Mouse (Mus musculus): Measurements from ENCODE around the gene Arap1. TPM values are rescaled to one million over a fixed set of nuclear protein-coding genes. Genes with fewer than 3 reads are reported as not detected.

The Arap1 gene
- polyA plus RNA-seq, 1 experiment from 2014 or later: 11.4 TPM

DNA sequence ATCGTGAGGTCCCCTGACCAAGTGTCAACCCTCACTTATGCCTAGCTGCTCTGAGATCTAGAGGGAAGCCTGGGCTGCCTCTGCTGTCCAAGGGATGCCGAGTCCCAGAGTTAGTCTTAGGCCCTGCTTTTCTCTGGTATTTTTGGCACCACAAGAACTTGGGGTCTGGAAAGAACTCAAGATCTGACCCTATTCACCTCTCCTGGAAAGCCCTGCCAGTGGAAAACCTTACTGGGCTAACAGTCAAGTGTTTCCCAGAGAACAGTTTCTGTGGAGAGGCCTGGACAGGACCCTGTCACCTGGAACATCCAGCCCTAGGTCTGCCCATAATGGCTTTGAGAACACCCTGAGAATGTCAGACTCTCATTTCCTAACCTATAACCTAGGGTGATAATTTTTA, 876 bp upstream of the Arap1 start:
- Histone ChIP-seq H3K4me3 (ENCODE audit: low read depth, low read length) (no peak overlapping the region), H3K9ac (ENCODE audit: low read depth, low read length) (no peak overlapping the region), H3K4me2 (ENCODE audit: low read length) (no peak overlapping the region), H3K27ac (ENCODE audit: low read length) (no peak overlapping the region), H3K9me3 (replicated peaks; ENCODE audit: control insufficient read depth, low read length, poor library complexity, severe bottlenecking) (no peaks in the 10 kb centered on the region), H3K36me3 (ENCODE audit: control insufficient read depth, insufficient read depth, low read length) (no peaks in the 10 kb centered on the region), H3K27me3 (ENCODE audit: control insufficient read depth, insufficient read depth, low read depth, low read length) (0 out of 2 replicates have a peak, but pooled peaks cover 3% of the 10 kb centered on the region), H3K4me1 (ENCODE audit: control insufficient read depth, insufficient read depth, low read length) (peaks cover 7% of the 10 kb centered on the region)
- ATAC-seq: no peak
- WGBS: 71% methylated on average over 2 of the region's 2 CpGs

DNA sequence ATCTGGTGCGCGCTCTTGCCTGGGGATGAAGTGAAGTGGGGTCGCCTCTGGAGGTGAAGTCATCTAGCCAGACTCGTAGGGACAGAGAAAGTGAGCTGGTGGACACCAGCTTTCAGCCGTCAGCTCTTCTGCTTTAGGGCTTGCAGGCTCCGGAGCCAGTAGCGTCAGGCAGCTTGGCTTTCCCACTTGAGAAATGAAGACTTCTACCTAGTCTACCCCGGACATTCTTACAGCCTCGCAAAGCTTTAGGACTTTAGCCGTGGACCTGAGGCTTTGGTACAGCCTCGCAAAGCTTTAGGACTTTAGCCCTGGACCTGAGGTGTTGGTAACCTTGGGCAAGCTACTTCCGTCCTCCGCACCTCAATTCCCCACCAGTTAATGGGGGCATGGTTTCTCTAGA, 445 bp downstream of the Arap1 start:
- ATAC-seq: peak; percentile 6; the same call in 1 of the 2 replicates
- Histone ChIP-seq H3K9ac (ENCODE audit: low read depth, low read length) (peak overlapping the region; percentile 67), H3K4me1 (ENCODE audit: control insufficient read depth, insufficient read depth, low read length) (peaks cover 7% of the 10 kb centered on the region), H3K36me3 (ENCODE audit: control insufficient read depth, insufficient read depth, low read length) (no peaks in the 10 kb centered on the region), H3K27ac (ENCODE audit: low read length) (no peak overlapping the region), H3K27me3 (ENCODE audit: control insufficient read depth, insufficient read depth, low read depth, low read length) (0 out of 2 replicates have a peak, but pooled peaks cover 3% of the 10 kb centered on the region), H3K9me3 (replicated peaks; ENCODE audit: control insufficient read depth, low read length, poor library complexity, severe bottlenecking) (no peaks in the 10 kb centered on the region), H3K4me2 (ENCODE audit: low read length) (peak overlapping the region; percentile 98), H3K4me3 (ENCODE audit: low read depth, low read length) (peak overlapping the region; percentile 47)
- WGBS: 7% methylated on average over 13 of the region's 13 CpGs

DNA sequence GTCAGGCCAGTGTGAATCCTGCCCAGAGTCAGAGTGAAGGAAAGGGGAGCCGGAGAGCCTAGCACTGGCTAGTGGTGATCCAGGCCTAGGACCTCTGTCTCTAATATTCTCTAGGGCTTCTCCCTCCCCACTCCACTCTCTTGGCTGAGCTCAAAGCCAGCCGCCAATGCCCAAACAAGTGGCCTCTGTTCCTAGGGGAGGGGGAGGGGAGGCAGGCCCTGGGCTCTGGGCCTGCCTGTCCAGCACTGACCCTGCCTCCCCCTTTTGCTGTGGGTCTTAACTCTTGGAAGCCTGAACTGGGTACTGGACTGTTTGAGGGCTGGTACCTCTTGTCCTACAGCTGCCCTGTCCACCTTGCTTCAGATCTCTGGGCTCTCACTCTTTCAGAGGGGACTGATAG, 2.0 kb downstream of the Arap1 start:
- H3K4me1 ChIP-seq (ENCODE audit: control insufficient read depth, insufficient read depth, low read length): peaks cover 7% of the 10 kb centered on the region
- H3K9ac ChIP-seq (ENCODE audit: low read depth, low read length): no peak overlapping the region
- 80% methylated on average over 1 of the region's 2 CpGs for WGBS
- H3K9me3 ChIP-seq (replicated peaks; ENCODE audit: control insufficient read depth, low read length, poor library complexity, severe bottlenecking): no peaks in the 10 kb centered on the region
- H3K4me3 ChIP-seq (ENCODE audit: low read depth, low read length): no peak overlapping the region
- no peak overlapping the region for H3K4me2 ChIP-seq (ENCODE audit: low read length)
- H3K27me3 ChIP-seq (ENCODE audit: control insufficient read depth, insufficient read depth, low read depth, low read length): 0 out of 2 replicates have a peak, but pooled peaks cover 3% of the 10 kb centered on the region
- H3K36me3 ChIP-seq (ENCODE audit: control insufficient read depth, insufficient read depth, low read length): no peaks in the 10 kb centered on the region
- H3K27ac ChIP-seq (ENCODE audit: low read length): peak overlapping the region; percentile 38; the same call in 1 of the 2 replicates
- ATAC-seq: peak; percentile 58

DNA sequence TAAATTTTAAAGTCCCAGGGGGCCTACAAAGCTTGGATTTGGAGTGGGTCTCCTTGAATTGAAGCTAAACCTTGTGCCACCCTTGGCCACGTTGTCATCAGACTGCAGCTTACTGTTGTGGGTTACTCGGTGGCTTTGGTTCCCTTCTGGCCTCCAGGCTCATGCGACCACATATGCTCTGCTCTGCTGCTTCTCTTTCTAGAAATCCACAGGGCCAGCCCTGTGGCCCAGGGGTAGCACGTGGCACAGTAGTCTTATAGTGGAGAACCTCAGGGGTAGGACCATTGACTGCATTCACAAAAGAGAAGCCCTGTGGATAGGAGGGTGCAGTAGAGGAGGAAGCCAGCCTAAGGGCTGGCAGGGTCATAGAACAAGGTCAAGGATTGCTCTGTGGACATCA, 4.5 kb downstream of the Arap1 start:
- WGBS: 81% methylated on average over 4 of the region's 4 CpGs
- H3K36me3 ChIP-seq (ENCODE audit: control insufficient read depth, insufficient read depth, low read length): no peaks in the 10 kb centered on the region
- ATAC-seq: no peak
- peaks cover 6% of the 10 kb centered on the region for H3K4me1 ChIP-seq (ENCODE audit: control insufficient read depth, insufficient read depth, low read length)
- H3K9me3 ChIP-seq (replicated peaks; ENCODE audit: control insufficient read depth, low read length, poor library complexity, severe bottlenecking): no peaks in the 10 kb centered on the region
- 0 out of 2 replicates have a peak, but pooled peaks cover 3% of the 10 kb centered on the region for H3K27me3 ChIP-seq (ENCODE audit: control insufficient read depth, insufficient read depth, low read depth, low read length)
- no peak overlapping the region for H3K4me3 ChIP-seq (ENCODE audit: low read depth, low read length)
- no peak overlapping the region for H3K9ac ChIP-seq (ENCODE audit: low read depth, low read length)
- no peak overlapping the region for H3K4me2 ChIP-seq (ENCODE audit: low read length)
- H3K27ac ChIP-seq (ENCODE audit: low read length): no peak overlapping the region

DNA sequence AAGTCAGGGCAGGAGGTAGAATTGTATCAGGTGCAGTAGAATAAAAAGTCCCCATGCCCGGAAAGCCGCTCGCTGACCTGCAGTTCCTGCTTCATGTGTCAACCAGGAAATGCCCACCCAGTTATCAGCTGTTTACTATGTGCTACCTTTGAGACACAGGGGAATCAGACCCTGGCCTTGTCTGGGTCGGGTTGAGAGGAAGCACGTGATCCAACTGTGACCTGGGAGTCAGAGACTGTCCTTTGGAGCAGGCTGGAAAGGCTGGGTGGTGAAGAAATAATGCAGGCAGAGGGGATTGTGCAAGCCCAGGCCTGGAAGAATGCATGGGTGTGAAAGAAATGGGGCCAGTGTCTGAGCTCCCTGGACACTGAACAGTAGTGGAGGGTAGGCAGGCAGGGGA, 6.6 kb downstream of the Arap1 start:
- H3K4me3 ChIP-seq (ENCODE audit: low read depth, low read length): no peak overlapping the region

DNA sequence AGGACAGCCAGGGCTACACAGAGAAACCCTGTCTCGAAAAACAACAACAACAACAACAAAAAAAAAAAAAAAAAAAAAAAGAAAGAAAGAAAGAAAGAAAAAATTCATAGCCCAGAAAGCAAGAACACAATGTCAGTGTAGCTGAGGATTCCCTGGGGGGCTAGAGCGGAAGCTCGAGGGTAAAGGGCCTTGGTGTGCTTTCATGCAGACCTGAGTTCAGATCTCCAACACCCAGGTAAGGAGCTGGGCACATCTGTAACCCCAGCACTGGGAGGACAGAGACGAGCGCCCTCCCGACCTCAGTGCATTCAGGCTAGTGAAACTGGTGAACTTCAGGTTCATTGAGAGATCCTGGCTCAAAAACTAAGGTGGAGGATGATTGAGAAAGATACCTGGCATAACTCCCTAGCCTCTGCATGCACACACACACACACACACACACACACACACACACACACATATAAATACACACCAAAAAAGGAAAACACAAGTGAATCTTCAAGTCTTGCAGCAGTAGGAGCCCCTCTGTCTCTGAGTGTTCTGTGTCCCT, 7.8 kb downstream of the Arap1 start:
- Histone ChIP-seq H3K27ac (ENCODE audit: low read length) (no peak overlapping the region), H3K27me3 (ENCODE audit: control insufficient read depth, insufficient read depth, low read depth, low read length) (no peaks in the 10 kb centered on the region), H3K4me1 (ENCODE audit: control insufficient read depth, insufficient read depth, low read length) (no peaks in the 10 kb centered on the region), H3K36me3 (ENCODE audit: control insufficient read depth, insufficient read depth, low read length) (no peaks in the 10 kb centered on the region), H3K4me2 (ENCODE audit: low read length) (no peak overlapping the region), H3K9me3 (replicated peaks; ENCODE audit: control insufficient read depth, low read length, poor library complexity, severe bottlenecking) (no peaks in the 10 kb centered on the region), H3K9ac (ENCODE audit: low read depth, low read length) (no peak overlapping the region), H3K4me3 (ENCODE audit: low read depth, low read length) (no peak overlapping the region)
- ATAC-seq: no peak
- WGBS: 90% methylated on average over 6 of the region's 6 CpGs

More for the DNA sequence above, 6.6 kb downstream of the Arap1 start:
- Histone ChIP-seq H3K36me3 (ENCODE audit: control insufficient read depth, insufficient read depth, low read length) (no peaks in the 10 kb centered on the region), H3K4me1 (ENCODE audit: control insufficient read depth, insufficient read depth, low read length) (no peaks in the 10 kb centered on the region), H3K9me3 (replicated peaks; ENCODE audit: control insufficient read depth, low read length, poor library complexity, severe bottlenecking) (no peaks in the 10 kb centered on the region), H3K4me2 (ENCODE audit: low read length) (no peak overlapping the region), H3K9ac (ENCODE audit: low read depth, low read length) (no peak overlapping the region), H3K27ac (ENCODE audit: low read length) (no peak overlapping the region), H3K27me3 (ENCODE audit: control insufficient read depth, insufficient read depth, low read depth, low read length) (0 out of 2 replicates have a peak, but pooled peaks cover 3% of the 10 kb centered on the region)
- WGBS: 90% methylated on average over 5 of the region's 5 CpGs
- no peak for ATAC-seq

DNA sequence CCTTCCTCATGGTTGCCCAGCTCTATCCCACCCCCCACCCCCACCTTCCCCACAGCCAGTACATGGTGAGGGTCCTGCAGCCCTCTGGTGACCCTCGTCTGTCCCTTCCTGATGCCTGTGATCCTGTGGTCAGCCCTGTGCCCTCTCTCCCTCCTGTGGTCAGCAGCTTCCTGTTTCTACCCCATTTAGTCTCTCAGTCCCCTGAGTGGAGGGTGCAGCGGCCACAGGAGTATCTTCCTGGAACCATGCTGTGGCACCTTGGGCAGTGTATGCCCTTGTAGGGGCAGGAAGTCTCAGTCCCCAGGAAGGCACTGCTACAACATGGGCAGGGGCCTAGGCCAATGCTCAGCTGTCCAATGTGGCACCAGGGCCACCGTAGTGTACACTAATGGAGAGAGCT, 9.0 kb downstream of the Arap1 start:
- Histone ChIP-seq H3K9ac (ENCODE audit: low read depth, low read length) (no peak overlapping the region), H3K27ac (ENCODE audit: low read length) (no peak overlapping the region), H3K36me3 (ENCODE audit: control insufficient read depth, insufficient read depth, low read length) (no peaks in the 10 kb centered on the region), H3K9me3 (replicated peaks; ENCODE audit: control insufficient read depth, low read length, poor library complexity, severe bottlenecking) (no peaks in the 10 kb centered on the region), H3K4me1 (ENCODE audit: control insufficient read depth, insufficient read depth, low read length) (no peaks in the 10 kb centered on the region), H3K27me3 (ENCODE audit: control insufficient read depth, insufficient read depth, low read depth, low read length) (no peaks in the 10 kb centered on the region), H3K4me2 (ENCODE audit: low read length) (no peak overlapping the region), H3K4me3 (ENCODE audit: low read depth, low read length) (no peak overlapping the region)
- no peak for ATAC-seq
- 78% methylated on average over 3 of the region's 3 CpGs for WGBS

DNA sequence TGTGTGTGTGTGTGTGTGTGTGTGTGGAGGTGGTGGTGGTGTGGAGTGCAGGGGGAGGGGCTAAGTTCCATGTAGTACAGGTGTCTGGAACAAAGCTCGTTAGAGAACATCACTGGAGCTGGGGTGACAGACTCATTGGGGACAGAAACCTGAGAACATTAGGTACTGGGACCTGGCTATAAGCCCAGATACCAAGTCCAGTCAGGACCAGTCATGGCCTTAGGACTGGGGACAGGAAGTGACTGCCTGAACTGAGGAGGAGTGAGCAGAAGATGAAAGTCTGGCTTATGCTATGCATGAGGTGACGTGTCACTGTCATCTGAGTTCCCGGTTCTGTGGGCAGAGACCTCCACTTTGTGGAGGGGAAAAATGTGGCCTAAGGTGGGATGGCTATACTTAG, 12.5 kb downstream of the Arap1 start:
- Histone ChIP-seq H3K27ac (ENCODE audit: low read length) (no peak overlapping the region), H3K36me3 (ENCODE audit: control insufficient read depth, insufficient read depth, low read length) (no peaks in the 10 kb centered on the region), H3K27me3 (ENCODE audit: control insufficient read depth, insufficient read depth, low read depth, low read length) (no peaks in the 10 kb centered on the region), H3K4me1 (ENCODE audit: control insufficient read depth, insufficient read depth, low read length) (no peaks in the 10 kb centered on the region), H3K9me3 (replicated peaks; ENCODE audit: control insufficient read depth, low read length, poor library complexity, severe bottlenecking) (no peaks in the 10 kb centered on the region), H3K4me3 (ENCODE audit: low read depth, low read length) (no peak overlapping the region), H3K4me2 (ENCODE audit: low read length) (no peak overlapping the region), H3K9ac (ENCODE audit: low read depth, low read length) (no peak overlapping the region)
- WGBS: 75% methylated on average over 3 of the region's 3 CpGs
- ATAC-seq: no peak

DNA sequence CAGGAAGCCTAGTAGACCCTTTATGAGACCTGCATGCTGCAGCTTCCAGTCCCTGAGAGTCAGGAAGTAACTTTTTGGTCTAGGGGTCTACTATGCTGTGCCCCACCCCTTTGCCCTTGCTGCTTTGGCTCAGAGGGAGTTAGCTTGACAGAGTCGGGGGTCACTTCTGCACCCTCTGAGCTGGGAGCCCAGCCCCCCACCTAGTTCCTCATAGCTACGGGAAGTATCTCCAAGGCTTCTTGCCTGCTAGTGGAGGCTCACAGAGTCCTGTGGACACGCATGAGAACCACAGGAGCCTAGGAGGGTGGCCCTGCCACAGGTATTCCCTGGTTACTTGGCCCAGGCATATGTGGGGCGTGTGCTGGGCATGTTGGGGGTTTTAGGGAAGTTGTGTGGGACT, 13.2 kb downstream of the Arap1 start:
- 90% methylated on average over 4 of the region's 4 CpGs for WGBS
- Histone ChIP-seq H3K9ac (ENCODE audit: low read depth, low read length) (no peak overlapping the region), H3K4me2 (ENCODE audit: low read length) (no peak overlapping the region), H3K4me3 (ENCODE audit: low read depth, low read length) (no peak overlapping the region), H3K27me3 (ENCODE audit: control insufficient read depth, insufficient read depth, low read depth, low read length) (no peaks in the 10 kb centered on the region), H3K4me1 (ENCODE audit: control insufficient read depth, insufficient read depth, low read length) (no peaks in the 10 kb centered on the region), H3K27ac (ENCODE audit: low read length) (no peak overlapping the region), H3K9me3 (replicated peaks; ENCODE audit: control insufficient read depth, low read length, poor library complexity, severe bottlenecking) (no peaks in the 10 kb centered on the region), H3K36me3 (ENCODE audit: control insufficient read depth, insufficient read depth, low read length) (no peaks in the 10 kb centered on the region)
- no peak for ATAC-seq

Data from midbrain, embryonic 16.5 days (tissue).